Mouse (Mus musculus): ENCODE measurements around the gene Efcab10. TPM values are rescaled to one million over a fixed set of nuclear protein-coding genes. Genes with fewer than 3 reads are reported as not detected.

Efcab10 gene
- not detected for polyA plus RNA-seq (2017; shearing (Covaris generic))

GRCm38 (mm10) chr12:33394804-33395623, at the start of gene Efcab10:
Efcab10 (plus strand) TSS chr12:33394854.

GRCm38 (mm10) chr12:33429387-33430160, 34.9 kb downstream of the Efcab10 start, which contains the start of gene Twistnb:
Twistnb (plus strand) TSS chr12:33429635.

Other genes starting within 250 kb of the Efcab10 start
- 123 TPM for gene Atxn7l1, start 247.2 kb upstream of the Efcab10 start, polyA plus RNA-seq (2017; shearing (Covaris generic))
- gene Twistnb, start 34.8 kb downstream of the Efcab10 start, polyA plus RNA-seq (2017; shearing (Covaris generic)): 89.8 TPM